Mouse (Mus musculus) heart, adult 2 months (tissue): ENCODE results near the gene Gm3880.

Source experiments
- CTCF ChIP-seq: fragments of 200-600 bp; IDR thresholded peaks from 2 replicates; pipeline ENCODE4 v1.8.1; 2022; ENCODE audit warnings: antibody characterized with exemption, mild to moderate bottlenecking, moderate library complexity
- EP300 ChIP-seq: fragments of 200-500 bp; IDR thresholded peaks from 2 replicates; pipeline ENCODE4 v1.6.1; 2011; ENCODE audit warnings: low read depth, low read length, control low read depth; ENCODE audit not compliant: insufficient read depth

DNA sequence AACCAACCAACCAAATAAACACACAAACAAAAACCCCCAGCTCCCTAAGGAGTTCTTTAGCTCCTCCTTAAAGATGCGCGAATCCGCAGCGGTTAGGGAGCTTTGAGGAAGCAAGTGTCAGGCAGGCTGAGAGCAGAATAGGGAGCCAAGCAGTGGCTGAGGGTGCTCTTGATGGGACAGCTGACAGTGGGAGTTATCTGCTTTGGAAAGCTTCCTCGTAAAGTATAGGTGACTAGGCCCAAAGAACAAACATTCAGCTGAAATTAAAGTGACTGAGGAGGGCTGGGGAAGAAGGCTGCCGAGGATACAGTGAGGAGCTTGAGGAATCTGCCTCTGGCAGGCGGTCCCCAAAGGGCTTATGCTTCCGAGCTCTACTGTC lies 42.2 kb downstream of the Gm3880 start:
- no peak for TF ChIP-seq CTCF
- no peak for TF ChIP-seq EP300
